Mouse (Mus musculus): ENCODE measurements around the gene Ddx20. TPM values are rescaled to one million over a fixed set of nuclear protein-coding genes. Genes with fewer than 3 reads are reported as not detected.

Gene Ddx20
- polyA plus RNA-seq, 1 experiment from 2014 or later: 27.6 TPM

GRCm38 (mm10) chr3:105711741-105712140, 24.4 kb upstream of the Ddx20 start:
- Histone ChIP-seq H3K4me2 (ENCODE audit: low read depth, low read length) (no peak overlapping the region), H3K4me3 (ENCODE audit: low read depth, low read length) (no peak overlapping the region), H3K9ac (ENCODE audit: low read depth, low read length) (no peak overlapping the region), H3K27me3 (replicated peaks; ENCODE audit: control insufficient read depth, insufficient read depth, low read length) (no peaks in the 10 kb centered on the region), H3K36me3 (ENCODE audit: control insufficient read depth, insufficient read depth, low read length) (no peaks in the 10 kb centered on the region), H3K9me3 (ENCODE audit: control insufficient read depth, low read length) (no peaks in the 10 kb centered on the region), H3K27ac (replicated peaks; ENCODE audit: low read depth, low read length) (no peak overlapping the region), H3K4me1 (ENCODE audit: control insufficient read depth, insufficient read depth, low read length) (peaks cover 15% of the 10 kb centered on the region)
- 55% methylated on average over 7 of the region's 7 CpGs for WGBS
- DNase-seq (ENCODE audit: low spot score) (no peak), ATAC-seq (ENCODE audit: low read depth) (no peak)

- H3K9ac ChIP-seq (ENCODE audit: low read depth, low read length): no peak overlapping the region
- WGBS: 63% methylated on average over 6 of the region's 6 CpGs
- DNase-seq (ENCODE audit: low spot score) (peak; percentile 68), ATAC-seq (ENCODE audit: low read depth) (peak; percentile 34; the same call in 1 of the 2 replicates)
- no peak overlapping the region for H3K4me3 ChIP-seq (ENCODE audit: low read depth, low read length)
- H3K4me1 ChIP-seq (ENCODE audit: control insufficient read depth, insufficient read depth, low read length): peaks cover 15% of the 10 kb centered on the region
- no peaks in the 10 kb centered on the region for H3K9me3 ChIP-seq (ENCODE audit: control insufficient read depth, low read length)
- no peaks in the 10 kb centered on the region for H3K36me3 ChIP-seq (ENCODE audit: control insufficient read depth, insufficient read depth, low read length)
- H3K27ac ChIP-seq (replicated peaks; ENCODE audit: low read depth, low read length): no peak overlapping the region
- no peak overlapping the region for H3K4me2 ChIP-seq (ENCODE audit: low read depth, low read length)
- peaks cover 7% of the 10 kb centered on the region for H3K27me3 ChIP-seq (replicated peaks; ENCODE audit: control insufficient read depth, insufficient read depth, low read length)
Observed at GRCm38 (mm10) chr3:105710246-105710645, 22.9 kb upstream of the Ddx20 start.

- WGBS: 11% methylated on average over 7 of the region's 7 CpGs
- Histone ChIP-seq H3K4me1 (ENCODE audit: control insufficient read depth, insufficient read depth, low read length) (peaks cover 9% of the 10 kb centered on the region), H3K36me3 (ENCODE audit: control insufficient read depth, insufficient read depth, low read length) (no peaks in the 10 kb centered on the region), H3K9me3 (ENCODE audit: control insufficient read depth, low read length) (no peaks in the 10 kb centered on the region), H3K4me2 (ENCODE audit: low read depth, low read length) (0 out of 2 replicates have a peak overlapping the region, but pooled peaks have one; percentile 91), H3K4me3 (ENCODE audit: low read depth, low read length) (no peak overlapping the region), H3K27ac (replicated peaks; ENCODE audit: low read depth, low read length) (0 out of 2 replicates have a peak overlapping the region, but pooled peaks have one; percentile 3), H3K9ac (ENCODE audit: low read depth, low read length) (no peak overlapping the region), H3K27me3 (replicated peaks; ENCODE audit: control insufficient read depth, insufficient read depth, low read length) (peaks cover 18% of the 10 kb centered on the region)
- ATAC-seq (ENCODE audit: low read depth): peak; percentile 7; the same call in 1 of the 2 replicates
- DNase-seq (ENCODE audit: low spot score): peak; percentile 72
Observed at GRCm38 (mm10) chr3:105707590-105707989, 20.2 kb upstream of the Ddx20 start.

GRCm38 (mm10) chr3:105706366-105707020, 19.1 kb upstream of the Ddx20 start:
- WGBS: 40% methylated on average over 4 of the region's 4 CpGs
- DNase-seq (ENCODE audit: low spot score) (no peak), ATAC-seq (ENCODE audit: low read depth) (no peak)
- H3K27ac ChIP-seq (replicated peaks; ENCODE audit: low read depth, low read length): no peak overlapping the region
- H3K4me2 ChIP-seq (ENCODE audit: low read depth, low read length): peak overlapping the region; percentile 91
- peaks cover 18% of the 10 kb centered on the region for H3K27me3 ChIP-seq (replicated peaks; ENCODE audit: control insufficient read depth, insufficient read depth, low read length)
- no peak overlapping the region for H3K9ac ChIP-seq (ENCODE audit: low read depth, low read length)
- peaks cover 9% of the 10 kb centered on the region for H3K4me1 ChIP-seq (ENCODE audit: control insufficient read depth, insufficient read depth, low read length)
- no peaks in the 10 kb centered on the region for H3K36me3 ChIP-seq (ENCODE audit: control insufficient read depth, insufficient read depth, low read length)
- H3K9me3 ChIP-seq (ENCODE audit: control insufficient read depth, low read length): no peaks in the 10 kb centered on the region
- peak overlapping the region; percentile 4; the same call in 1 of the 2 replicates for H3K4me3 ChIP-seq (ENCODE audit: low read depth, low read length)

GRCm38 (mm10) chr3:105705561-105705960, 18.2 kb upstream of the Ddx20 start:
- peak overlapping the region; percentile 31; the same call in 1 of the 2 replicates for H3K27ac ChIP-seq (replicated peaks; ENCODE audit: low read depth, low read length)
- no peaks in the 10 kb centered on the region for H3K9me3 ChIP-seq (ENCODE audit: control insufficient read depth, low read length)
- peak overlapping the region; percentile 66 for H3K9ac ChIP-seq (ENCODE audit: low read depth, low read length)
- peak overlapping the region; percentile 56 for H3K4me3 ChIP-seq (ENCODE audit: low read depth, low read length)
- 20% methylated on average over 3 of the region's 3 CpGs for WGBS
- peak overlapping the region; percentile 91 for H3K4me2 ChIP-seq (ENCODE audit: low read depth, low read length)
- DNase-seq (ENCODE audit: low spot score): no peak
- peaks cover 9% of the 10 kb centered on the region for H3K4me1 ChIP-seq (ENCODE audit: control insufficient read depth, insufficient read depth, low read length)
- peaks cover 18% of the 10 kb centered on the region for H3K27me3 ChIP-seq (replicated peaks; ENCODE audit: control insufficient read depth, insufficient read depth, low read length)
- no peak for ATAC-seq (ENCODE audit: low read depth)
- no peaks in the 10 kb centered on the region for H3K36me3 ChIP-seq (ENCODE audit: control insufficient read depth, insufficient read depth, low read length)

- DNase-seq (ENCODE audit: low spot score): peak; percentile 71
- peak; percentile 64 for ATAC-seq (ENCODE audit: low read depth)
- Histone ChIP-seq H3K27ac (replicated peaks; ENCODE audit: low read depth, low read length) (peak overlapping the region; percentile 31; the same call in 1 of the 2 replicates), H3K4me3 (ENCODE audit: low read depth, low read length) (peak overlapping the region; percentile 56), H3K9ac (ENCODE audit: low read depth, low read length) (peak overlapping the region; percentile 66), H3K4me1 (ENCODE audit: control insufficient read depth, insufficient read depth, low read length) (peaks cover 5% of the 10 kb centered on the region), H3K27me3 (replicated peaks; ENCODE audit: control insufficient read depth, insufficient read depth, low read length) (peaks cover 18% of the 10 kb centered on the region), H3K9me3 (ENCODE audit: control insufficient read depth, low read length) (no peaks in the 10 kb centered on the region), H3K36me3 (ENCODE audit: control insufficient read depth, insufficient read depth, low read length) (no peaks in the 10 kb centered on the region), H3K4me2 (ENCODE audit: low read depth, low read length) (peak overlapping the region; percentile 91)
- WGBS: under 1% methylated on average over 18 of the region's 28 CpGs
Observed at GRCm38 (mm10) chr3:105705061-105705549, 17.7 kb upstream of the Ddx20 start.

- Histone ChIP-seq H3K27ac (replicated peaks; ENCODE audit: low read depth, low read length) (peak within 1 kb of the TSS; percentile 31; the same call in 1 of the 2 replicates), H3K9me3 (ENCODE audit: control insufficient read depth, low read length) (no peaks in the 10 kb centered on the region), H3K4me3 (ENCODE audit: low read depth, low read length) (peak within 1 kb of the TSS; percentile 56), H3K36me3 (ENCODE audit: control insufficient read depth, insufficient read depth, low read length) (no peaks in the 10 kb centered on the region), H3K27me3 (replicated peaks; ENCODE audit: control insufficient read depth, insufficient read depth, low read length) (peaks cover 18% of the 10 kb centered on the region), H3K4me1 (ENCODE audit: control insufficient read depth, insufficient read depth, low read length) (peaks cover 5% of the 10 kb centered on the region), H3K4me2 (ENCODE audit: low read depth, low read length) (peak within 1 kb of the TSS; percentile 91), H3K9ac (ENCODE audit: low read depth, low read length) (peak within 1 kb of the TSS; percentile 66)
- 6% methylated on average over 38 of the region's 43 CpGs for WGBS
- ATAC-seq (ENCODE audit: low read depth) (peak; percentile 95), DNase-seq (ENCODE audit: low spot score) (peak; percentile 94)
Observed at GRCm38 (mm10) chr3:105704031-105705008, 16.9 kb upstream of the Ddx20 start, which contains the start of gene Inka2. Gene Inka2, plus strand, starts transcription at chr3:105704599.

- Histone ChIP-seq H3K9me3 (ENCODE audit: control insufficient read depth, low read length) (no peaks in the 10 kb centered on the region), H3K27me3 (replicated peaks; ENCODE audit: control insufficient read depth, insufficient read depth, low read length) (peaks cover 18% of the 10 kb centered on the region), H3K9ac (ENCODE audit: low read depth, low read length) (no peak overlapping the region), H3K27ac (replicated peaks; ENCODE audit: low read depth, low read length) (no peak overlapping the region), H3K36me3 (ENCODE audit: control insufficient read depth, insufficient read depth, low read length) (no peaks in the 10 kb centered on the region), H3K4me2 (ENCODE audit: low read depth, low read length) (peak overlapping the region; percentile 91; the same call in 1 of the 2 replicates), H3K4me1 (ENCODE audit: control insufficient read depth, insufficient read depth, low read length) (peaks cover 5% of the 10 kb centered on the region), H3K4me3 (ENCODE audit: low read depth, low read length) (no peak overlapping the region)
- no peak for ATAC-seq (ENCODE audit: low read depth)
- DNase-seq (ENCODE audit: low spot score): no peak
- 37% methylated on average over 6 of the region's 6 CpGs for WGBS
Observed at GRCm38 (mm10) chr3:105703571-105703970, 16.2 kb upstream of the Ddx20 start.
